Mouse (Mus musculus) intestine, embryonic 14.5 days (tissue): ENCODE measurements around the gene Selenof. TPM values are rescaled to one million over a fixed set of nuclear protein-coding genes. Genes with fewer than 3 reads are reported as not detected.

ENCODE experiments used
- ATAC-seq: fragments of 200-750 bp; cut with Nextera tagmentation; replicated peaks from 2 replicates; pipeline ENCODE4 v1.8.0; 2017; ENCODE audit warnings: low read depth, moderate number of reproducible peaks, moderate TSS enrichment, moderate library complexity; ENCODE audit not compliant: low FRiP score, low TSS enrichment
- DNase-seq: peaks from one replicate; pipeline ENCODE4 v3.0.0-alpha.2; 2018; ENCODE audit warnings: low spot score
- H3K27ac ChIP-seq: fragments of 300-500 bp; sonication (generic); 2 replicates; pipeline ENCODE4 v1.5.1; 2014; ENCODE audit warnings: low read depth, mild to moderate bottlenecking, control low read depth
- H3K27me3 ChIP-seq: fragments of 300-500 bp; sonication (generic); replicated peaks from 2 replicates; pipeline ENCODE4 v1.6.1; 2014; ENCODE audit warnings: low read length, control low read depth; ENCODE audit not compliant: control insufficient read depth, insufficient read depth
- H3K36me3 ChIP-seq: fragments of 300-500 bp; sonication (generic); 2 replicates; pipeline ENCODE4 v1.6.1; 2014; ENCODE audit warnings: low read length, control low read depth; ENCODE audit not compliant: control insufficient read depth, insufficient read depth
- H3K4me1 ChIP-seq: fragments of 300-500 bp; sonication (generic); replicated peaks from 2 replicates; pipeline ENCODE4 v1.6.1; 2014; ENCODE audit warnings: low read length, control low read depth, mixed read lengths; ENCODE audit not compliant: control insufficient read depth, insufficient read depth
- H3K4me2 ChIP-seq: fragments of 300-500 bp; sonication (generic); 2 replicates; pipeline ENCODE4 v1.6.1; 2014; ENCODE audit warnings: low read length
- H3K4me3 ChIP-seq: fragments of 300-500 bp; sonication (generic); 2 replicates; pipeline ENCODE4 v1.5.1; 2014; ENCODE audit warnings: low read depth, low read length, control low read depth, mixed read lengths
- H3K9ac ChIP-seq: fragments of 300-500 bp; sonication (generic); 2 replicates; pipeline ENCODE4 v1.6.1; 2014; ENCODE audit warnings: mild to moderate bottlenecking, low read length
- H3K9me3 ChIP-seq: fragments of 300-500 bp; sonication (generic); 2 replicates; pipeline ENCODE4 v1.6.1; 2016; ENCODE audit warnings: low read length, control low read depth; ENCODE audit not compliant: control insufficient read depth
- whole genome bisulfite sequencing: fragments of 180-500 bp; shearing (Covaris S2); extraction: QIAGEN DNeasy Blood & Tissue Kit; methylation state at CpG from one replicate; pipeline ENCODE4 v1.1.7; 2014; 5-methylcytosine and 5-hydroxymethylcytosine counted together
- polyA plus RNA-seq: library from polyadenylated mRNA; unstranded; fragments of >200 nt; fragmentation: Nextera tagmentation; extraction: Ambion mirVana; gene quantifications from 2 replicates; pipeline ENCODE4 v1.2.1, GENCODE M21; 2014

The Selenof gene
- polyA plus RNA-seq, 1 experiment from 2014 or later = 458 TPM

DNA sequence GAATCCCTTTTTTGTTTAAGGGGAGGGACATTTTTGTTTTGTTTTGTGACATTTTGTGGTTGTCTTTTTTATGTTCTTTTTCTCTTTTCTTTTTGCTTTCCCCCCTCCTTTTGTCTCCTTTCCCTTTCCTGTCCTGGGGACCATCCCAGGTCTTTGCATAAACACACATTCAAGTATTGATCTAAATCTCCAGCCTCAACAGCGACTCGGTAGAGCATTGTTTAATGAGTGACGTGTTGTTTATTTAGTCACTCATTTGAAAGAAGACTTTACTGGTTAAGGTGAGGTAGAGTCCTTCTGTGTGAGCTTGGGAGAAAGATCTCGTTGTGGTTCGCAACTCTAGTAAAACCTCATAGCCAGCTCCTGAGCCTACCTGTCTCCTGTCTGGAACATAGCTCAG, 13.7 kb downstream of the Selenof start:
- Histone ChIP-seq H3K4me1 (no peaks in the 10 kb centered on the region; the same call in none of the 2 replicates), H3K36me3 (peaks cover 52% of the 10 kb centered on the region), H3K9me3 (no peaks in the 10 kb centered on the region), H3K27ac (no peak overlapping the region), H3K4me3 (no peak overlapping the region), H3K27me3 (no peaks in the 10 kb centered on the region), H3K9ac (no peak overlapping the region), H3K4me2 (no peak overlapping the region)
- 45% methylated on average over 5 of the region's 5 CpGs for WGBS
- ATAC-seq (no peak), DNase-seq (no peak)

DNA sequence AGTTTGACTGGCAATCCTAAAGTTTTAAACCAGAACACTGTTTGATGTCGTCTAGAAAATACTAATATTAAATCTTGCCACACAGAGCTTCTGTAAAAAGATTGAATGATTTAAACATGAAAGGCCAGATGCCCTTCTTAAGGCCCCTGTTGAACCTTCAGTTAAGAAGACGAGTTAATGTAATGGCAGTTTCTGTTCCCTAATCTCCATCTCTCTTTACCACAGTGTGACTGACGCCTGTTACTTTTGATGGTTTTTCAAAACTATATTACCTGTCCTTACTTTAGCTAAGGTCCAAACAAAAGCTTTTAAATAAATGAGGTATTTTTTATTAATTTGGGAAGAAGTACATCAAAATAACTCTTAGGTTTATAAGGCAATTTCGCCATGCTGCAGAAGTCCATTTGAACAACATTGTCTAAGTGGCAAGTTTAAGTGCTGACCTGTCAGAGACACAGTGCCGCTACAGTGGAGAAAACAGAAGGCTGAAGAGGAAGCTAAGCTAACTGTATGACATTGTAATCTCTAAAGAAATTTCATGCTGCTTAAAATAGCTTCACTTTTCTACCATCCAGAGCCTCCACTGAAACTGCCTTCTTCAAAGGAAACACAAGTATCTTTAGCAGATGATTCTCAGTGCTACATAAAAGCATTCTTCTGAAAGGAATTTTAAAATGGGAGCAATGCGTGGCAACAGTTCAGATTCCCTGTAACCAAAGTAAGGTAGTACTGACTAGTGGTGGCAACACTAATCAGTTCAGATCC, 14.9 kb downstream of the Selenof start:
- DNase-seq (no peak), ATAC-seq (no peak)
- Histone ChIP-seq H3K27me3 (no peaks in the 10 kb centered on the region), H3K9me3 (no peaks in the 10 kb centered on the region), H3K4me1 (no peaks in the 10 kb centered on the region; the same call in none of the 2 replicates), H3K36me3 (peaks cover 49% of the 10 kb centered on the region), H3K4me2 (no peak overlapping the region), H3K9ac (no peak overlapping the region), H3K27ac (no peak overlapping the region), H3K4me3 (no peak overlapping the region)
- 76% methylated on average over 6 of the region's 6 CpGs for WGBS

DNA sequence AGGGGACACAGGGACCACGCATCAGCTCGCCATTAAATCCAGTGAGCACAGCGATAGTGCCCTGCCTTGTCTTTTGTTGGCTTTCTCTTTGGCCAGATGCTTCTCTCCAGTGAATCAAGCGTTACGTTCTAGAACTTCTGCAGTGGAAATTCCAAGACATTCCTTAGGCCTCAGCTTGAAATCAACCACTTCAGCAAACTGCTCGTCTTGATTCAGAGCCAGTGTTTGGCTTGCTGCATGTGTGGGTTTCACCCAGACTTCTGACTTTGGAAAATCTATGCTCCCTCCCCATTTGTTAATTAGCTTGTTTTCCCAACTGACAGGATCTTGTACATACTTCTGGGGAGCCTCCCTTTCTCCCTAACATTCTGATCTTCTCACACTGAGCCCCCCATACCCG, 16.6 kb downstream of the Selenof start:
- no peak for DNase-seq
- 86% methylated on average over 7 of the region's 7 CpGs for WGBS
- no peaks in the 10 kb centered on the region for H3K27me3 ChIP-seq
- peaks cover 58% of the 10 kb centered on the region for H3K36me3 ChIP-seq
- no peak overlapping the region for H3K9ac ChIP-seq
- no peaks in the 10 kb centered on the region for H3K9me3 ChIP-seq
- no peak for ATAC-seq
- no peaks in the 10 kb centered on the region; the same call in none of the 2 replicates for H3K4me1 ChIP-seq
- H3K27ac ChIP-seq = no peak overlapping the region
- H3K4me3 ChIP-seq = no peak overlapping the region
- no peak overlapping the region for H3K4me2 ChIP-seq

DNA sequence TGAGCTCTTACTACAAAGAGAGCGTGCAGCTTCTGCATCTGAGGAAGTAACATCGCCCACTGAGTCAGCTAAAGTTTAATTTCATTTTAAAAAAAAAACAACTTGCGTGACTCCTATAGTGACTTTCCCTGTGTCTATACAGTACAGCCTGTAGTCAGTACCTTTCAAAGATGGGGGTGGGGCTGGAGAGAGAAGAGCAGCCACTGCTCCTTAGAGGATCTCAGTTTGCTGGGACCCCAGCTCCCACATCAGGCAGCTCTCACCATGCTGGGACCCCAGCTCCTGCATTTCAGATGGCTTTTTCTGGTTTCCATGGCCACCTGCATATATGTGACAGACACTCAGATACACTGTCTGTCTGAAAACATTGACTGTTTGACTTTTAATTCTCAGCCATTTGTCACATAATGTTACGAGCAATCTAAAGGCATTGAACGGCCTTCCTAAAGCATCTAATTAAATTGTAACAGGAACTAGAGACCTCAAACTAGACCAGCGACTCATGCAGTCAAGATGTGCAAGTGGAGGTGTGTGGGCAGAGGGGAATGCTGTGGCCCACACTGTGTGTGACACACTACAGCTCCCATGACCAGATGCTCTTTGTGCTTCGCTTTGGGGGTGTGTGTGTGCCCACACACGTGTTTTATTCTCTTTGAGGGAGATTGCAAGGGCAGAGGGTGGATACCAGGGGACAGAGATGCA, 19.2 kb downstream of the Selenof start:
- WGBS = 87% methylated on average over 8 of the region's 8 CpGs
- H3K4me1 ChIP-seq = peaks cover under 1% of the 10 kb centered on the region
- H3K9me3 ChIP-seq = no peaks in the 10 kb centered on the region
- no peak overlapping the region for H3K4me3 ChIP-seq
- DNase-seq = no peak
- H3K27me3 ChIP-seq = no peaks in the 10 kb centered on the region
- H3K27ac ChIP-seq = no peak overlapping the region
- ATAC-seq = no peak
- H3K36me3 ChIP-seq = peaks cover 49% of the 10 kb centered on the region
- no peak overlapping the region for H3K4me2 ChIP-seq
- H3K9ac ChIP-seq = no peak overlapping the region

DNA sequence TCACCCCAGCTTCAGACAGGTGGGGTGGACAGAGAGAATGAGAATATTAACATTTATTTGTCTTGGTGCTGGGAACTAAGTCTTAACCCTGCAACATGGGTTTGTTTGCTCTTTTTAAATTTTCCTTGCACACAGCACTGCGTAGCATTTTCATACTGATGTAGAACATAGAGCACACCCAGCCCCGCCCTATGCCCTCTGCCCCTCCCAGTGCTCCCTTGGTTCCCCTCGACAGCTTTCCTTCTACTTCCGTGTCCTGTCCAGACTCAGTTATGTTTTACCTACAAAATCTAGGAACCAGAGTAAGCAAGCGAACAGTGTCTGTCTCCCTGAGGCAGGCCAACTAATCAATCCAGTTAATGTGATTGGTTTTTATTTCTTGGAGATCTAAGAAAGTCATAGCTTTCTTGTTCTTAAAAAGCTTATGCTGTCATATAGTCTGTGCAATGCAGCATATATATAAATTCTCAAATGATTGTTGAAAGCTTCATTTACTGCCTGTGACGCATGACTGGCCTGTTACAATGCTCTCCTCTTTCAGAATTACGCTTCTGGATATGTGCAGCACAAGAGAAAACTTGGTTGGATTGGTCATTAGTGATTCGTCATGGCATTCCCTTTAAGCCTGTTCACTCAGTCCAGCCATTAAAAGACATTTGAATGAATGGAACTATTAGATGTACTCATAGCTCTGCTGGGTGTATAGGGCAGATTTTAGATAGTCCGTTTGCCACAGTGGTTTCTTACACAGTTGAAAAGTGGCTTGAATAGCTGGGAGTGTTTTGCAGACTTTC, 23.1 kb downstream of the Selenof start:
- H3K9ac ChIP-seq = no peak overlapping the region
- H3K27ac ChIP-seq = no peak overlapping the region
- ATAC-seq (no peak), DNase-seq (no peak)
- no peak overlapping the region for H3K4me2 ChIP-seq
- peaks cover 6% of the 10 kb centered on the region; the same call in 1 of the 2 replicates for H3K4me1 ChIP-seq
- WGBS = 85% methylated on average over 9 of the region's 9 CpGs
- H3K27me3 ChIP-seq = no peaks in the 10 kb centered on the region
- H3K36me3 ChIP-seq = peaks cover 68% of the 10 kb centered on the region
- no peaks in the 10 kb centered on the region for H3K9me3 ChIP-seq
- H3K4me3 ChIP-seq = no peak overlapping the region

DNA sequence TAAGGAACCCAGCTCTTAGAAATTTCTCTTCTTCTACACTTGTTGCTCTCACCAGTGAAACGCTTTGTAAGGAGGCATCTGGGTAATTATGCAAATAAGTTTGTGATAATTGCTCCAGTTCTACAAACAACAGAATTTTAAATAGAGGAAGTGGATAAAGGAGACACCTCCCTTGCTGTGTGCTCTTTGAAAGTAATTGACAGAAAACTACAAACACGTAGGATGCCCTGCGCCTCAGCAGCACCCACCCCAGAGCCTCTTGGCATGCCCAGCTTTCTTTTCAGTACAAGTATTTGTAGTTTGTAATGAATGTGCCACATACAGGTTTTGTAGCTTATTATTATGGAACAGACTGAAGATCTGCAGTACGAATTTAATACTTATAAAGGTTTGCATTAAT, 27.0 kb downstream of the Selenof start:
- Histone ChIP-seq H3K27me3 (no peaks in the 10 kb centered on the region), H3K27ac (no peak overlapping the region), H3K4me2 (no peak overlapping the region), H3K4me3 (no peak overlapping the region), H3K9me3 (no peaks in the 10 kb centered on the region), H3K4me1 (peaks cover 6% of the 10 kb centered on the region; the same call in 1 of the 2 replicates), H3K9ac (no peak overlapping the region), H3K36me3 (peaks cover 52% of the 10 kb centered on the region)
- DNase-seq (no peak), ATAC-seq (no peak)
- WGBS = 88% methylated on average over 4 of the region's 4 CpGs

DNA sequence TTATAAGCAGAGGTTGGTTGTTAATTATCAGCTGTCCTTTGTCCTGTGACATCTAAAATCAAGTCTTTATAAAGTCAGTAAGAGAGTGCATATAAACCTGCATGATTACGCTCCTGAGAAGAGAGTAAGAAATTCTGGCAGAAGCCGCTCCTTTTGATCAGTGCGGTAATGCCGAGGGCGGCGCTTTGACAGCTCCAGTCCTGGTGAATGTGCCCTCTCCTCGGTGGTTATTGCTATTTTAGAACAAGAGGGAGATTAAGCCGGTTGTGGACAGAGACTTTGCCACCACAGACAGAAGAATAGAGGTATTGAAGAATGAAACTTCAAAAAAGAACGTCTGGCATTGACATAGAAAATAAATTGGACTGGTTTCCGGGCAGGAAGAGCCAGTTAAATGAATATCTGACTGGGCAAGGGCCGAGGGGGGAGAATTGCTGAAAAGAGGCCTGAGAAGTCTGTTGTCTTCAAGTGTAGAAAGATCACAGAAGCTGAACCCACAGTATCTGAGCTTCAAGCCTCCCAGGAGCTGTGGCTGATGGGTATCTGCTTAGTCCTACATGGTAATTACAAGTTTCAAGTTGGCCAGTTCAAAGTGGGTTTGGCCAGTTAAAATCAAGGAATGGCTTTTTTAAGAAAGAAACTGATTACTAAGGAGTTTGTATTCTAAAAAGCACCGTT, 27.8 kb downstream of the Selenof start:
- Histone ChIP-seq H3K36me3 (peaks cover 50% of the 10 kb centered on the region), H3K4me1 (peaks cover 6% of the 10 kb centered on the region; the same call in 1 of the 2 replicates), H3K9me3 (no peaks in the 10 kb centered on the region), H3K9ac (no peak overlapping the region), H3K27me3 (no peaks in the 10 kb centered on the region), H3K4me3 (no peak overlapping the region), H3K4me2 (no peak overlapping the region), H3K27ac (no peak overlapping the region)
- WGBS = 78% methylated on average over 12 of the region's 12 CpGs
- DNase-seq (no peak), ATAC-seq (no peak)

DNA sequence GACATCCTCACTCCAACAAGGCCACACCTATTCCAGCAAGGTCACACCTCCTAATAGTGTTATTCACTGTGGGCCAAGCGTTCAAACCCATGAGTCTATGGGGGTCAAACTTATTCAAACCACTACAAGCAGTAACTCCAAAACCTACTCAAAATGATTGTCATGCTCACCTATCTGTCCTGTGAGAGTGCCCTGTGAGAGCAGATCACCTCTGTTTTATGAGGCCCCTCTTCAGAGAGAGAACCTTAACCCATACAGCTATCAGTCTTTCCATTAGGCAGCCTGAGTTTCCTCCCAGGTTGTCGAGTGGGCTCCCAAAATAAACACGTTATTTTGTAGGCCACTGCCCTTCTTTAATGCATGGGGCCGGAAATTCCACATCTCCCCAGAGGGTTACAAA, 32.3 kb downstream of the Selenof start:
- peaks cover 21% of the 10 kb centered on the region for H3K36me3 ChIP-seq
- H3K4me1 ChIP-seq = no peaks in the 10 kb centered on the region
- no peak overlapping the region for H3K27ac ChIP-seq
- H3K4me2 ChIP-seq = no peak overlapping the region
- DNase-seq (no peak), ATAC-seq (no peak)
- WGBS = 60% methylated on average over 4 of the region's 4 CpGs
- no peaks in the 10 kb centered on the region for H3K27me3 ChIP-seq
- H3K9me3 ChIP-seq = no peaks in the 10 kb centered on the region
- H3K4me3 ChIP-seq = no peak overlapping the region
- H3K9ac ChIP-seq = no peak overlapping the region
